In genomic region chr11:58102581-58103343, GRCm38 (mm10) we compare ENCODE assay signal across 8 mouse cellular contexts. TPM values are rescaled to one million over a fixed set of nuclear protein-coding genes. Genes with fewer than 3 reads are reported as not detected.
A peak's percentile ranks its signal among the peaks of the same experiment; 100 is the strongest.
DNase-seq lines count a peak whose midpoint lies in the region; ATAC-seq and TF ChIP-seq lines count a peak whose summit lies in the region.

No protein-coding gene starts in this region.

- H3K4me3 ChIP-seq in liver, embryonic 13.5 days (replicated peaks): peak overlapping the region; percentile 83; the same call in 1 of the 2 replicates
- H3K4me3 ChIP-seq in lung, postnatal 0 days (ENCODE audit: low read depth, low read length): no peak overlapping the region

- no peak for TF ChIP-seq CTCF in lung, postnatal 0 days (IDR thresholded peaks at IDR 0.05)

- DNase-seq in spleen, postnatal 36 days (ENCODE audit: low spot score in 2 of 2): peak; percentile 58 to 65
- no peak for DNase-seq in spleen, adult 12 weeks (ENCODE audit: low spot score)
- DNase-seq in forelimb bud, embryonic 11.5 days (ENCODE audit: low read depth, low spot score): peak; percentile 56
- no peak for DNase-seq in liver, embryonic 13.5 days
- peak; percentile 71 to 82 for DNase-seq in thymus, postnatal 10 days (ENCODE audit: low spot score in 2 of 2)
- DNase-seq in urinary bladder, postnatal 4 days (ENCODE audit: low spot score in 2 of 2): no peak
- DNase-seq in lung, postnatal 25 days (ENCODE audit: low spot score): no peak
- no peak for DNase-seq in lung, postnatal 0 days (ENCODE audit: low spot score)

- peaks cover 35% of the 10 kb centered on the region for H3K4me1 ChIP-seq in liver, embryonic 13.5 days (replicated peaks)
- peaks cover 3% of the 10 kb centered on the region; the same call in 1 of the 2 replicates for H3K4me1 ChIP-seq in lung, postnatal 0 days (ENCODE audit: insufficient read depth, low read depth, low read length)

- peak overlapping the region; percentile 35 for H3K27ac ChIP-seq in liver, embryonic 13.5 days
- no peak overlapping the region for H3K27ac ChIP-seq in lung, postnatal 0 days (ENCODE audit: low read length)

- peaks cover 15% of the 10 kb centered on the region for H3K27me3 ChIP-seq in liver, embryonic 13.5 days
- H3K27me3 ChIP-seq in lung, postnatal 0 days (replicated peaks; ENCODE audit: insufficient read depth, low read length): no peaks in the 10 kb centered on the region

- peak overlapping the region; percentile 93 for H3K9ac ChIP-seq in liver, embryonic 13.5 days
- no peak overlapping the region for H3K9ac ChIP-seq in lung, postnatal 0 days (replicated peaks; ENCODE audit: low read depth)

- peak overlapping the region; percentile 84 for H3K4me2 ChIP-seq in liver, embryonic 13.5 days
- no peak overlapping the region for H3K4me2 ChIP-seq in lung, postnatal 0 days (replicated peaks; ENCODE audit: low read depth, low read length)

- no peaks in the 10 kb centered on the region for H3K36me3 ChIP-seq in liver, embryonic 13.5 days
- H3K36me3 ChIP-seq in lung, postnatal 0 days (ENCODE audit: insufficient read depth, low read length): no peaks in the 10 kb centered on the region

- WGBS in liver, embryonic 13.5 days (ENCODE audit: insufficient replicate concordance): 78% methylated on average over 9 of the region's 9 CpGs
- WGBS in lung, postnatal 0 days: 84% methylated on average over 9 of the region's 9 CpGs

- no peaks in the 10 kb centered on the region for H3K9me3 ChIP-seq in liver, embryonic 13.5 days (replicated peaks)
- no peaks in the 10 kb centered on the region for H3K9me3 ChIP-seq in lung, postnatal 0 days (ENCODE audit: low read length)

- no peak for TF ChIP-seq EP300 in lung, postnatal 0 days (IDR thresholded peaks at IDR 0.05)

- ATAC-seq in liver, embryonic 13.5 days (ENCODE audit: low read depth): no peak
- ATAC-seq in lung, postnatal 0 days: no peak

RNA-seq across cellular contexts. Expression of gene Cnot8, which starts 1.2 kb away (rescaled TPM):
- polyA plus RNA-seq in liver, embryonic 13.5 days (2015; fragmentation: Nextera tagmentation; extraction: Ambion mirVana): 39.8 and 44.9 TPM in 2 replicates
- polyA plus RNA-seq in lung, postnatal 0 days (2015; fragmentation: Nextera tagmentation; extraction: Ambion mirVana): 71.2 and 71.8 TPM in 2 replicates

RNA-seq across cellular contexts. Expression of gene Gm12248, which starts 9.8 kb away (rescaled TPM):
- polyA plus RNA-seq in liver, embryonic 13.5 days (2015; fragmentation: Nextera tagmentation; extraction: Ambion mirVana): not detected in 2 replicates
- 0.14 and 0.17 TPM in 2 replicates for polyA plus RNA-seq in lung, postnatal 0 days (2015; fragmentation: Nextera tagmentation; extraction: Ambion mirVana)

Comparison
In these comparisons a context has a peak if more than half of its experiments do, and no peak if none do; other contexts are left out.
1. DNase-seq: peak in spleen, postnatal 36 days (2 of 2), forelimb bud, embryonic 11.5 days (single experiment) and thymus, postnatal 10 days (2 of 2); none in spleen, adult 12 weeks (single experiment), liver, embryonic 13.5 days (single experiment), urinary bladder, postnatal 4 days (0 of 2), lung, postnatal 25 days (single experiment) and lung, postnatal 0 days (single experiment).